Mouse (Mus musculus): Measurements from ENCODE around the gene Uqcrc1.

Gene Uqcrc1

DNA sequence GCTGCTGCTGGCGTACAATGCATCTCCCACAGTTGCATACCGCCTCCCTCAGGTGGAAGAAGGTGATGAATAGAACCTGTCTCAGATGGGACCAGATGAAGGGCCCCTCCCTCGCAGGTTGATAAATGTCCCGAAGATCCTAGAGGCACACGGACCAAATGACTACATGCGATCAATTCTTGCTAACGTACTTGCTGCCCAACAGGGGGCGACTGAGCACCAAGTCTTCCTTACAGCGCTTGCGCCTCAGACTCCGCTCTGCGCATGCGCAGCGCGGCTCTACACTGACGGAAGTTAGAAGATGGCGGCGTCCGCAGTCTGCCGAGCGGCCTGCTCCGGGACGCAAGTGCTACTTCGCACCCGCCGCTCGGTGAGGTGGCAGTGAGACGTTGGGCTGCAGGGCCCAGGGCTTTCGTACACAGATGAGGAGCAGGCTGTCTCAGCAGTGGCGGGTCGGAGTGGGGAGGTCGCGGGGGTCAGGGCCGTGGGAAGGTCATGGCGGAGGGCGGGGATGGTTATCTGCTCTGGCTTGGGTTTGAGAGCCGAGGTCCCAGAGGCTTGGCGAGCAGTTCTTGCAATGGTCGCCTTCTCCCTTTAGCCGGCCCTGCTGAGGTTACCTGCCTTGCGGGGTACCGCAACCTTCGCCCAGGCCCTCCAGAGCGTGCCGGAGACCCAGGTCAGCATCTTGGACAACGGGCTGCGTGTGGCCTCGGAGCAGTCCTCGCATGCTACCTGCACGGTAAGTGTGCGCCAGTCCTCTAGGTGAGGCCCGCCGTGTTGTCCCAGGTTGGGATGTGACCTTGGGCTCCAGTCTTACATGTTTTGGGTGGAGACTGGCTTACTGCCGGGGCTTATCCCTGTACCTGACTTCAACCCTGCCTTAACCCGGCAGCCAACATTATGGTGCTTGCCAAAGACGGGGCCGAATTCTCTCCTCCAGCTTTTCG is at the start of gene Uqcrc1:
Gene Uqcrc1 (plus strand): TSS at position 216 of the 947 bp plus-strand sequence.
- peak; percentile 98 to 99 for DNase-seq

DNA sequence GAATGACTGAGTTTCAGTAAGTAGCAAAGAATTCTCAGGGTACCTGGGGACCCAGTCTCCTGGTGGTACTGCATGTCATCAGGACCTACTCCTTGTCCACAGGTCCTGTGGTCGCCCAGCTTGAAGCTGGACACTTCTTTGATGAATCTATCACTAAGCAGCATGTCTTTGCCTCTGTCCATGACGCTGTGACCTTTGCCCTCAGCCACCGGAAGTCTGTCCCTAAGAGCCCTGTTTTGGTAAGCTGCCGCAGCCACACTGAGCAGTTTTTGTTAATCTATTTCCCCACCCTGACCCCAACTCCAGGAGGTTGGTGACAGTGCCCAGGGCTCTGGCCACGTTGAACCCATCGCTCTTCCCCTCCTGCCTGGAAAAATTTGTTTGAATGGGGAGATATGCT is 24.1 kb upstream of the Uqcrc1 start:
- no peak for DNase-seq

DNA sequence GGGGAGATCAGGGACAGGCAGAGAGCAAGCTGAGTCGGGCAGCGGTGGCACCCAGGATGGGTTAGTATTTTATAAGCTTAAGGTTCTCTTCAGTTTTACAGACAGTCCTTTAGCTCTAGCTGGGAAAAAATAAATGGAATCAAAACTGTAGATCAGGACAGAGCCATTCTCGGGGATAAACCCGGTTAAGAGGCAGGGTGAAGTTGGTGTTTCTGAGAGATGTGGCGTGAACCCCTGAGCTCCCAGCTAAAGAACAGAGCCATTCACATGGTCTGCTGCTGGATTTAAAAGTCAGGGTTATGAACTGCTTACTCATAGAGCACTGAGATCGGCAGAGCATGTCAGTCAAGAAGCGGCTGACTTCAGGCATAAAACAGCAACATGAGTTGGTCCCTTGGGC is 23.3 kb upstream of the Uqcrc1 start:
- DNase-seq = no peak

DNA sequence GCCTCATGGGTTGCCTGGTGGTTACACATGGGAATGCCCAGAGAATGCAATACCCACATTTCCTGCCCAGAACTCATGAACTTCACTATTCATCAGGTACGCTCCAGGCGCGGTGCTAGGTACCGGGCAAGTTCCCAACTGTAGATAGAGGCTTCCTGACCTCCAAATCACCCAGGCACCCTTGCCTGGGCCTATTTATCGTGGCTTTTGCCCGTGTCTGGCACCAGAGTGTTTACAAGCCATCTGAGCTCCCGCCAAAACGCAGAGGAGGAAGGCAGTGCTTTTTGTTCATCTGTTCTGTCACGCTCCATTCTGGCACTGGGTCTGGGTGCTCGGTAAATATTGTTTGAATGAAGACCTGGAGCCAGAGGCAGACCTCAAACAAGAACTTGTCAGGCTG is 22.8 kb upstream of the Uqcrc1 start:
- peak; percentile 40 to 51 for DNase-seq

DNA sequence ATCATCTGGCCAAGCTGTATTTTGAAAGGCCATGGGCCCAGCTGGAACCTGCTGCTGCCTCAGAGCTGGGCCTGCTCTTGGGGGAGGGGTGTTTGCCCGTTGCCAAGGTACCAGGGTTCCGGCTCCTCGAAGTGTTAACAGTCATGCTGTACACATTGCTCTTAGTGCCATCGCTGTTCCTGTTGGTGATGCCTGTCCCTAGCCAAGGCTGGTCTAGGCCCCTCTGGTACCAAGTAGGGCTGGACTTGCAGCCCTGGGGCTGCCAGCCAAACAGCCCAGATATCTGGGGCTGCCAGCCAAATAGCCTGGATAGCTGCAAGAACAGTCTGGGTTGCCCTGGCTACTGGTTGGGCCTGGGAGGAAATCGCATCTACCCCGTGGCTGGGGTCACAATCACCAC is 21.9 kb upstream of the Uqcrc1 start, which contains the start of gene Tmem89:
Gene Tmem89 (plus strand): TSS at position 129 of the 400 bp plus-strand sequence.
- DNase-seq = peak; percentile 85 to 89

DNA sequence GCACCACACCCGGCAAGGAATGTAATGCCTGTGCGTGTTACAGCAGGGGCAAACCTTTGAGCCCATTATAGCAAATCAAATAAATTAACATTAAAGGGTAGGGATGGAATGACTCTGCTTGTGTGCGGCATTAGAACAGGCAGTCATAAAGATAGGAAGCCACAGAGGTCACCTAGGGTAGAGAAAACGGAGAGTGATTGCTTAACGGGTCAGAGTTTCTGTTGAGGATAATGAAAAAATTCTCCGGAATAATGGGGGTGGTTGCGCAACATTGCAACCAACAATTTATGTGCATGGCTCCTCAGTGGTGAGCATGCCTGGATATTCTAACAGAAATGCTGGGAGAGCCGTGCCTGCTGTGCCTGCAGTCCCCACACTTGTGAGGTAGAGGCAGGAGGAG is 10.5 kb upstream of the Uqcrc1 start:
- no peak for DNase-seq

DNA sequence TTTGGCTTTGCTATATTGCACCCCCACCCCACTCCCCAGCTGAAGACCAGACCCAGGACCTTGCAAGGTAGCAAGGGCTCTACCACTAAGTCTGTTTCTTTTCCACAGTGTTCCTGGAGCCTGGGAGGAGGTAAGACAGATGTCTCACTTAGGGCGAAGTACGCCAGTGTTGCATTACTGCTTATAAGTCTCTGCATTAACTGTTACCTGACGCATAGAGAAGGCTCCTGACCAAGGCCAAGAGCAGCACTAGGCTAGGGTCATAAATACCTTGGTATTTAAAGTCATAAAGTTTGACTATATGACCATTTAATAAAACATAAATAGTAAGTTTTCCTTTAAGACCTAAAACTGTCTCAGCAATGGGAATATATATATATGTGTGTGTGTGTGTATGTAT is 8.0 kb upstream of the Uqcrc1 start:
- no peak for DNase-seq

DNA sequence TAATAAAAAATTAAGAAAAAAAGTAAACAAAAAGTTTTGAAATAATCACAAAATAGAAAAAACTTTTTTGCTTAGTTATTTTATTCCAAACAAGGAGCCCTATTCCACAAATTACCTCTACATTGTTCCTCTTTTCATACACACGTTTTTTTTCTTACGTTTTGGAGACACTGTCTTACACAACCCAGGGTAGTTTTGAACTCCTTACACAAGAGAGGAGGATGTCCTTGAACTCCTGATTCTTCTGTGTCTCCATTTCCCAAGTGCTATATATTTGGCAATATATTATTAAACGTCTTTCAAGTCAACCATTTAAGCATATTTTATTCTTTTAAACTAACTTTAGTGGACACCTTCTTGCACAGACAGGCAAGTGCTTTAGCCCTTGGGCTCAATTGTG is 442 bp upstream of the Uqcrc1 start:
- DNase-seq = no peak

DNA sequence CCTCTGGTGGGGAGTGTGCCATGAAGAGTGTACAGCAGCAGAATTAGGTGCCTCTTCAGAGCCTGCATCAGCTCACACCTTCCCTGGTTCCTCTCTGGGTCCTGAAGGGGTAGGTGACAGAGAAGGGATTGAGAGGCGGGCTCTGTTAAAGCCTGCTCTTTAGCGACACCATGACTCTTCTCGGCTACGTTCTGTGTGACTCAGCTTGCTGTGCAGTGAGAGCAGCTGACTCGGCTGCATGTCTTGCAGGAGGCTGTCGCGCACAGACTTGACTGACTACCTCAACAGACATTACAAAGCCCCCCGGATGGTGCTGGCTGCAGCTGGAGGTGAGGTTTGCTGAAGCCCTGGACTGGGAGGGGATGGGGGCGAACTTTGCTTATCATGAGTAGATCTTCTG is 8.7 kb downstream of the Uqcrc1 start:
- DNase-seq = no peak

DNA sequence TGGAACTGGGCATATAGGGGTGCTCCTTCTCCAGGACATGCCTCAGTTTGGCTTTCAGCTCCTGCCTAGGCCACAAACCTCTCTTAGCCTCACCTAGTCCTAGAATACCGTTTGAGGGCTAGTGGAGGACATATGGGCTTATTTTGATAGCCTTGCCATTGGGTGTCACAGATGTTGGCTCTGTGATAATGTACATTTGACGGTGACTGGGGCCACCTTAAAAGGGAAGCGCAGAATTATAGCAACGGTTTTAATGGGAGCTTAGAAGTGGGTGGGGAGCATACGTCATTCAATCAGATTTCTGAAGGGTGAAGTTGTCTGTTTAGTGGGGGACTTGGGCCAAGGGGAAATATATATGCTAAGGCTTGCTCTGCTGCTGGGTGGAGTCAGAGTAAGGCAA is 9.2 kb downstream of the Uqcrc1 start:
- no peak for DNase-seq

DNA sequence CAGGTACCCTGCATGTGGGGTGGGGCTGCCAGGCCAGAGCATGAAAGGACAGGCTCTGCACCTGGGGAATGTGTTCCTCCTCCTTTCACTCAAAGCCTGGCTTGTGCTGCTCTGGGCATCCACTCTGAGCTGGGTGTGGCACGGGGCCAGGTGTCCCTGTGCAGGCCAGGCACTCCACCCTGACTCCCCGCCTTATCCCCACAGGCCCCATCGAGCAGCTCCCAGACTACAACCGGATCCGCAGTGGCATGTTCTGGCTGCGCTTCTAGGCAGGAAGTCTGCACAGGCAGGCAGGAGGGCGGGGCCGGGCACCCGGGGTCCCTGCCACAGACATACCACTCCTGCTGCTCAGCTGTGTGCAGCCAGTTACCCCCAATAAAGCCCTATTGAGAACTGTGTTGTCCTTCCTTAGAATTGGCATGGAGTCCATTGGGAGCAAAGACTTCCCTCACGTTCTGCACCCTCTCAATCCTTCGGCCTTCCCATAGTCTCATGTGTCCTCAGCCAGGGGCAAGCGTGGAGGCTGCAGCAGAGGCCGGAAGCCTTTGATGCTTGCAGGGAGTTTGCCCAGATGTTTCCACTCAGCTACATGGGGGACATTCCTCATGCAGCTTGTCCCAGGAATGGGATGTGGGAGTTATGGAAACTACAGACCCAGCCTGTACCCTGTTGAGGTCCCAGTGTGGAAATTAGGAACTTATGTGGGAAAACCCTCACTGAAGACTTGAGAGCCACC is 13.0 kb downstream of the Uqcrc1 start:
- DNase-seq = peak; percentile 48 to 49

DNA sequence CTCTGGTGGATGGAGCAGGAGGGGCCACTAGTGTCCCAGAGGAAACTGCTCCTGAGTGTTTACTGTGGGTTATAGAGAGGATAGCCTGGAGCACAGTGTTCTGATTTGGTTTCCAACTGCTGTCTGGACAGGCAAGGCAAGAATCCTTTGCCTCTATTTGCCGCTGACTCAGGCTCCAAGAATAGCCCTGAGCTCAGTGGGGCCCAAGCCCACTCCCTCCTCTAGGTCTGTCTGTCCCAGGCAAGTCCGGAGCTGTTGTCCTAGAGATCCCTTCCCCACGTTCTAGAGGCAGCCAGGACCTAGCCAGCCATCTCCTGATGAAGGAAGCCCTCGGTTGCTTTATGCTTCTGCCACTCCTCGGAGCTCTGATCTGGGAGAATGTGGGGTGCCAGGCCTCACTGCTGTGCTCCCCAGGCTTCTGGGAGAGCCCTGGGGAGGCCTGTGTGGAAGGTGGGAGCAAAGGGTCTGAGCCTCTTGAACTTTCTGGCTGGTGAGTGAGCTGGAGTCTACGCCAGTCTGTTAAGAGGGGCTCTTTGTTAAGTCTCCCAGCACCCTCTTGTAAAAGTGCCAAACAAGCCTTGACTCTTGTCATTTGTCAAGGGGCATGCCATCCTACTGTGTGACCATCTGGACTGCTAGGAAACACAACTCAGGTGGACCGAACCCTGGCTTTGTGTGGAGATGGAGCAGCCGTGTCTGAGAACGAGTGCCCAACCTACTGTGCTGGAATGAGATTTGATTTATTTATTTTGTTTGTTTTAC is 13.7 kb downstream of the Uqcrc1 start:
- DNase-seq = peak; percentile 51 to 64

DNA sequence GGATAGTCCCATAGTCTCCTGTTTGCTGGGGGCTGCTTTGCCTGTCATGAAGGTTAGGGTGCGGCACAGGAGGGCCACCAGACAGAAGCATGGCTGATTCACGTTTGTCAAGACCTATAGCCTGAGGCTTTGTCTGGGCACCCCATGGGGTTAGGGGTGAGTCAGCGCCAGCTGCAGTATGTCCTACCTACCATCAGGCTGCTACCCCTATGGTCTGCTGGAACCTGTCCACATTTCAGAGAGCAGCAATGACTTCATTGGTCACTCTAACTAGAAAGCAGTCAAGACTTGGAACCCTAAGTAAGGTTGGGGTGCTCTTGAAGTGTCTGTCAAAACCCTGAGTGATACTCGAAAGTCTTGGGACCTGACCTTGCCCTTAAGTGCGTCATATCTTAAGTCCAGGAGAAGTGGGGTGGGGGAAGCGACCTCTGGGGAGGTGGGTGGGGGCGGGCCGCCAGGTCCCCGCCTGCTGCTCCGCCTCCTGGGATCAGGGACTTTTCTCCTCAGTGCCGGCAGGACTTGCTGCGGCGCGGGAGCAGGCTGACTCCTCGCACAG is 16.7 kb downstream of the Uqcrc1 start, which contains the start of gene Col7a1:
Gene Col7a1 (plus strand): TSS at position 506 of the 556 bp plus-strand sequence.
- peak in 1 of 2 experiments; percentile 35 for DNase-seq

DNA sequence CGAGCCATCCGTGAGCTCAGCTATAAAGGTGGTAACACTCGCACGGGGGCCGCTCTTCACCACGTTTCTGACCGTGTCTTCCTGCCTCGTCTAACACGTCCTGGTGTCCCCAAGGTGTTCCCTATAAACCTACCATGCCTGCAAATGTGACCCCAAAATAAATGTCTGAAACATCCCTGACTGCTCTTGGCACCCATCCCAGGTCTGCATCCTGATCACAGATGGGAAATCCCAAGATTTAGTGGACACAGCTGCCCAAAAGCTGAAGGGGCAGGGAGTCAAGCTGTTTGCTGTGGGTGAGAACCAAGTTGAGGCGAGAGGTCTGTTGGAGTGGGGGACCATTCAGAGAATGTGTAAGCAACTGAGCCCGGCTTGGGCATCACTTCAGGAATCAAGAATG is 18.8 kb downstream of the Uqcrc1 start:
- DNase-seq = peak; percentile 47 to 52

DNA sequence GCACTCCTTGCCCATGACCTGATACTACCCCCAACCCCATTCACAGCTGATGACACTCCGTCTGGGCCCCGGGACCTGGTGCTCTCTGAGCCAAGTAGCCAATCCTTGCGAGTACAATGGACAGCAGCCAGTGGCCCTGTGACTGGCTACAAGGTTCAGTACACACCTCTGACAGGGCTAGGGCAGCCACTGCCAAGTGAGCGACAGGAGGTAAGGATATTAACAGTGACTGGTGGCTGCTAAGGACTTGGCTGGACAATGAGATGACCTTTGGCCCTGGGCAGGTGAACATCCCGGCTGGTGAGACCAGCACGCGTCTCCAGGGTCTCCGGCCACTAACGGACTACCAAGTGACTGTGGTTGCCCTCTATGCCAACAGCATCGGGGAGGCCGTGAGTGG is 19.4 kb downstream of the Uqcrc1 start:
- DNase-seq = peak; percentile 34

DNA sequence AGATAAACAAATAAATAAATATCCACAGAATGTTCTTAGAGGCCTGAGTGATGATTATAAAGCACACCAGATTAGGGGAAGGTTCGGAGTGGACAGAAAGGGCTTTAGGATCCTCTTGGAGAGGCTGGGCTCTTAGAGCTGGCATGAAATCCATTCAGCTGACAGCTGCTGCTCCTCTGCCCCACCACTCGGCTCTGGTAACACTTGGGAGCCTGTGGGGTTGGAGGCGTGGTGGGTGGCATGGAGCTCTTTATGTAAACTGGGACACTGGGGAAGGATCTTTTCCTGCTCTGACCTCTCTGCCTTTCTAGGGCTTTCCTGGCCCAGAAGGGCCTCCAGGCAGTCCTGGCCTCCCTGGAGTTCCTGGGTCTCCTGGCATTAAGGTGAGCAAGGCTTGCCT is 27.1 kb downstream of the Uqcrc1 start:
- DNase-seq = no peak

DNA sequence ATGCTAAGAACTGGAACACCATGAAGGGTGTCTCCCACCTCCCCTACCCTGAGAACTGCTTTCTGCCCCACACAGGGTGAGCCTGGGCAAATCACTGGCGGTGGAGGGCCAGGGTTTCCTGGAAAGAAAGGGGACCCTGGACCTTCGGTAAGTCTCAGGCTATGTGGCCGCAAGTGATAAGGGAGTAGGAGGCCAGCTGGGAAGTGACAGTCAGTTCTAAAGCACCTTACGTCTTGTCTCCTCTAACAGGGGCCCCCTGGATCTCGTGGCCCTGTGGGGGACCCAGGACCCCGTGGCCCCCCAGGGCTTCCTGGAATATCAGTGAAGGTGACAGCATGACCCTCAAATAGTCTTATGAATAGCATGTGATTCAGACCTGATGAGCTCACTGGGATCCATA is 27.9 kb downstream of the Uqcrc1 start:
- no peak for DNase-seq

DNA sequence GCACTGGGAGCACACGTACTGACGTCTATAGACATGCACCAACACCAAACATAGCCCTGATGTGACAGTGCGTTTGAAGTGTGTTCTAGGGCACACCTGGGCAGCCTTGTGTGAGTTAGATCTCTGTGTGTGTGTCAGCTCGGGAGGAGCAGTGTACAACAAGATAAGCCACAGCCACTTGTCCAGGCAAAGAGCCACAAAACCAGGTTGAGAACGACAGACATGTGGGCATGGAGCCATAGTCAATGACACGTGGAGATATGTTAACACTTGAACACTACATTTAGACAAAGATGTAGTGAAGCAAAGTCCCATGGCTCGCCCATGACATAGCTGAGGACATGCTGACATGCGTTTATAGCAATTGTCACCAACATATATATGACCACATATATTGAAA is 34.2 kb downstream of the Uqcrc1 start:
- no peak for DNase-seq

DNA sequence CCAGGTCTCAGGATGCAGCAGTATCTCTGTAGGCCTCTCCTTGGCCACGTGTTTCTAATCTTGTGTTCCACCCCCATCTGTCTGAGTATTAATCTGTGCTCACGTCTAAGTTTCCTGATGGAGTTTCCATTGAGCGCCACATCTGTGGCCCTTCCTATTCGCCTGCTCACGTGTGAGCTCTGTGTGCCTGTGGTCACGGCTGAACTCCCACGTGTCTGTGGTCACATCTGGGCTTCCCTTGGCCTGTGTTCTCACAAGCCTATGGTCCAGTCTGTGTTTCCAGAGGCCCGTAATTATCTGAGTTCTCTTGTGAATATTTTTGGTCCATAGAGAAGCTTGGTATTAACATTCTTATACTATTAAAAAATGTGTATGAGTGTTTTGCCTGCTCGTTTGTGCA is 40.0 kb downstream of the Uqcrc1 start:
- DNase-seq = no peak

DNA sequence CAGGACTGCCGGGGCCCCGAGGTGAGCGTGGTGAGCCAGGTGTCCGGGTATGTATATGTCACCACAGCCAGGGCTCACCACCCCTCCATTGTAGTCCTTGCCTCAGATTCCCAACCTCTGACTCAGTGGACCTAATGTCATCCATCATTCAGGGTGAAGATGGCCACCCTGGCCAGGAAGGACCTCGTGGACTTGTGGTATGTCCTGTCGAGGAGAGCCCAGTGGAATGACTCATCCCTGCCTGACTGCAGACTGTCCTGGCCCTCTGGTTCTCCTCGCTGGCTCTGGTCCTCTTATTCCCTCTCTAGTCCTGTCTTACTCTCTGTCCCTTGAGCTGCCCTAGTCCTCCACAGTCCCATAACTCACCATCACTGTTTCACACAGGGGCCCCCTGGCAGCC is 41.5 kb downstream of the Uqcrc1 start:
- DNase-seq = no peak

DNA sequence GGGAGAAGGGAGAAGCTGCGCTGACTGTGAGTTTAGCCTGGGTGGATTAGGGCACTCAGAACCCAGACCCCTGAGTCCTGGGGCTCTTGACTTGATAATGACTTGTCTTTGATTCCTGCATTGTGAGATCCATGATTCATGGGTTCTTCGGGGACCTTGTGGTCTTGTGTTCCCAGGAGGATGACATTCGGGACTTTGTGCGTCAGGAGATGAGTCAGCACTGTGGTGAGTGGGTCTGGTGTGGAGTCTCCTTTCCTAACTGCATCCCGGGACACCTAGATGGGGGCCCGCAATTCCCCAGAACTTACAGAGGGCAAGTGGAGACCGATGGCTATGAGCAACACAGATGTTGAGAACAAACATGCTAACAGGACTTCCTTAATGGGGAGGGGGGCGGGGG is 46.1 kb downstream of the Uqcrc1 start:
- no peak for DNase-seq

DNA sequence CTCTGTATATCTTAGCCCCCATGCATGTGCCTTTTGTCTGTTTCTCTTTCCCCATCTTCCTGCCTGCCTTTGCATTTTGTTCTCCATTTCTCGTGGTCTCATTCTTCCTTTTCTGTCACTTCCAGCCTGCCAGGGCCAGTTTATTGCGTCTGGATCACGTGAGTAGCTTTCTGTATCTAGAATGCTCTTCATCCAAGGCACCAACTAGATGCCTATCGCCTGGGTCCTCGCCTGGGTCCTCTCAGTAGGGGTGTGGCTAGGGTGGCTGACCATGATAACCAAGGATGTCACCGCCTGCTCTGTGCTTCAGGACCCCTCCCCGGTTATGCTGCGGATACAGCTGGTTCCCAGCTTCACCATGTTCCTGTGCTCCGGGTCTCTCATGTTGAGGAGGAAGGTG is 46.8 kb downstream of the Uqcrc1 start:
- DNase-seq = no peak

DNA sequence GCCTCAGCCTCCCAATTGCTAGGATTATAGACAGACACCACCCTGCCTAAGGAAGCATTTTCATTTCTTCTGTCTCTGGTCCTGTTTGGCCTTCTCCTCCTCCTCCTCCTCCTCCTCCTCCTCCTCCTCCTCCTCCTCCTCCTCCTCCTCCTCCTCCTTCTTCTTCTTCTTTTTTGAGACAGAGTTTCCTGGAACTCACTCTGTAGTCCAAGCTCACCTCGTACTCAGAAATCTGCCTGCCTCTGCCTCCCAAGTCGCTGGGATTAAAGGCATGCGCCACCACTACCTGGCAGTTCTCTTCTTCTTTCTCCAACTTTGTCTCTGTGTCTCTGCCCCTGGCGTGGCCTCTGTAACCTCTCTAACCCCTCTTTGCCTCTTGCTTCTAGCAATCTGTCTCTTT is 49.3 kb downstream of the Uqcrc1 start, which contains the start of gene Ucn2:
Gene Ucn2 (plus strand): TSS at position 301 of the 400 bp plus-strand sequence.
- no peak for DNase-seq
